Mouse (Mus musculus): ENCODE data around the gene Cbx2. TPM values are rescaled to one million over a fixed set of nuclear protein-coding genes. Genes with fewer than 3 reads are reported as not detected.

Cbx2 gene
- 61.5 and 65.0 TPM in 2 replicates for polyA plus RNA-seq (2014; fragmentation: Nextera tagmentation; extraction: Ambion mirVana)

DNA sequence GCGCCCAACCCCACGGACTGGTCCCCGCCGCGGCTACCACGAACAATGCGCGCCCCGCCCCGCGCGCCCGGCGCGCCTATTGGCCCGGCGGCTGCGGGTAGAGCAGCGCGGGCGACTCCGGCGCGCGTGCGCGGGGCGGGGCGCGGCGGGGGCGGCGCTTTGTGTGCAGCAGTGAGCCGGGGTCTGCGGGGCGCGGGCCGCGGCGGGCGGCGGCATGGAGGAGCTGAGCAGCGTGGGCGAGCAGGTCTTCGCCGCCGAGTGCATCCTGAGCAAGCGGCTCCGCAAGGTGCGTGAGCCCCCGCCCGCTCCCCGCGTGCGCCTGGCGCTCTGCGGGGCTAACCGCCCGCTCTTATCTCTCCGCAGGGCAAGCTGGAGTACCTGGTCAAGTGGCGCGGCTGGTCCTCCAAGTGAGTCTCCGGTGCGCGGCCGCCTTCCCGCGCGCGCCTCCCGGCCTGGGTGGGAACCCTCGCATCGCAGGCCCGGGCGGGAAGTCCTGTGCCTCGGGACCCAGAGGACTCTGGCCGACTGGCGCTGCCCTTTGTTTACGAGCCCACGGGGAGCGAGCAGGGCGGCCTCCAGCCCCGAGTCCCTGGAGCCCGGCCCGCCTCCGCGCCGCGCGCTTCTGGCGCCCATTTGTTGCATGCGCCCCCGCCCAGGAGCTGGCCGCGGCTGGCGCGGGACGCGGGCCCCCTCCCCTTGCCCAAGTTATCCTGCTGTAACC lies at the start of gene Cbx2:
Gene Cbx2, plus strand, starts transcription at position 68 of the 721 bp plus-strand sequence.
- under 1% methylated on average over 56 of the region's 99 CpGs for WGBS
- Histone ChIP-seq H3K4me2 (ENCODE audit: low read depth) (peak within 1 kb of the TSS; percentile 97), H3K4me3 (ENCODE audit: low read depth, low read length) (peak within 1 kb of the TSS; percentile 96), H3K27ac (ENCODE audit: low read depth, low read length) (peak within 1 kb of the TSS; percentile 89), H3K27me3 (ENCODE audit: control insufficient read depth, insufficient read depth, low read length) (no peaks in the 10 kb centered on the region), H3K4me1 (ENCODE audit: control insufficient read depth, insufficient read depth, low read length) (peaks cover 26% of the 10 kb centered on the region), H3K9ac (ENCODE audit: low read length) (peak within 1 kb of the TSS; percentile 97), H3K9me3 (ENCODE audit: control insufficient read depth, low read length) (no peaks in the 10 kb centered on the region), H3K36me3 (ENCODE audit: control insufficient read depth, insufficient read depth, low read length) (peaks cover 13% of the 10 kb centered on the region)
- peak; percentile 95 for ATAC-seq (ENCODE audit: insufficient read depth, low FRiP score, low TSS enrichment)
- peak; percentile 97 for DNase-seq (ENCODE audit: low spot score)

GRCm38 (mm10) chr11:118974340-118974739 lies 48.4 kb upstream of the Cbx2 start:
- ATAC-seq (ENCODE audit: insufficient read depth, low FRiP score, low TSS enrichment) (no peak), DNase-seq (ENCODE audit: low spot score) (no peak)
- Histone ChIP-seq H3K9me3 (ENCODE audit: control insufficient read depth, low read length) (no peaks in the 10 kb centered on the region), H3K4me3 (ENCODE audit: low read depth, low read length) (no peak overlapping the region), H3K27me3 (ENCODE audit: control insufficient read depth, insufficient read depth, low read length) (no peaks in the 10 kb centered on the region), H3K4me2 (ENCODE audit: low read depth) (no peak overlapping the region), H3K27ac (ENCODE audit: low read depth, low read length) (no peak overlapping the region), H3K4me1 (ENCODE audit: control insufficient read depth, insufficient read depth, low read length) (peaks cover 13% of the 10 kb centered on the region), H3K9ac (ENCODE audit: low read length) (no peak overlapping the region), H3K36me3 (ENCODE audit: control insufficient read depth, insufficient read depth, low read length) (no peaks in the 10 kb centered on the region)
- WGBS = 76% methylated on average over 7 of the region's 7 CpGs

DNA sequence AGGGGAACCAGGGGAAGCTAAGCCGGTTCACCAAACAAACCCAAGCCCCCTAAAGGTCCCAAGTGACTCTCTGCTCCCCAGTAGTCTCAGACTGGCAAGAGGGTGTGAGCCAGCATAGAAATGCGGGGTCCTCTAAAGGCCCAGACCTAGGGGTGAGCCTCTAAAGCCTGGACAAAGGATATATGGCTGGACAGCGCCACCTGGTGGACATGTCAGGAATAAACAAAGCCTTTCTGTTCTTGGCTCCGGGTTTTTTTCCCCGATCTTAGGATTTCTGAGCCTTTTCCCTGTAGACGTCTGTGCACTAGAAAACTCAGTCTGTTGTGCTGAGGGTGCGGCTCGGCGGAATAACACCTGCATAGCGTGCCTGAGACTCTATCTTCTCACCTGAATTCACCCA lies 47.3 kb upstream of the Cbx2 start:
- Histone ChIP-seq H3K27ac (ENCODE audit: low read depth, low read length) (no peak overlapping the region), H3K4me2 (ENCODE audit: low read depth) (no peak overlapping the region), H3K27me3 (ENCODE audit: control insufficient read depth, insufficient read depth, low read length) (no peaks in the 10 kb centered on the region), H3K4me3 (ENCODE audit: low read depth, low read length) (no peak overlapping the region), H3K9ac (ENCODE audit: low read length) (no peak overlapping the region), H3K36me3 (ENCODE audit: control insufficient read depth, insufficient read depth, low read length) (no peaks in the 10 kb centered on the region), H3K9me3 (ENCODE audit: control insufficient read depth, low read length) (no peaks in the 10 kb centered on the region), H3K4me1 (ENCODE audit: control insufficient read depth, insufficient read depth, low read length) (peaks cover 13% of the 10 kb centered on the region)
- WGBS = under 1% methylated on average over 10 of the region's 10 CpGs
- no peak for ATAC-seq (ENCODE audit: insufficient read depth, low FRiP score, low TSS enrichment)
- peak; percentile 85 for DNase-seq (ENCODE audit: low spot score)

DNA sequence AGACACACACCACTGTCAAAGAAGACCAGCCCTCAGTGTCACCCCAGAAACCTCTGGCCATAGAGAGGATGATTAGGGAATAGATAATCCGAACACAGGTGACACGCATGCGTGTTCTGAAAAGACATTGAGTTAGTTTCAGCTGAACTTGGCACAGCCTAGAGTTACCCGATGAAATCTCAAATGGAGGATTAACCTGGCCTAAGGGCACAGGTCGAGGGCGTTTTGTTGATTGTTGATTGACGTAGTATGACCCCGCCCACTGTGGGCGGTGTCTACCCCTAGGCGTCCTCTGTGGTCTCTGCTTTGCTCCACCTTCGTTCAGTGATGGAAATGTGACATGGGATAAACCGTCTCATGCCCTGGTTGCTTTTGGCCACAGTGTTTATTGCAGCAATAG lies 46.8 kb upstream of the Cbx2 start:
- WGBS = 17% methylated on average over 12 of the region's 12 CpGs
- DNase-seq (ENCODE audit: low spot score) = no peak
- Histone ChIP-seq H3K4me2 (ENCODE audit: low read depth) (0 out of 2 replicates have a peak overlapping the region, but pooled peaks have one; percentile 4), H3K4me1 (ENCODE audit: control insufficient read depth, insufficient read depth, low read length) (peaks cover 13% of the 10 kb centered on the region), H3K9ac (ENCODE audit: low read length) (no peak overlapping the region), H3K27me3 (ENCODE audit: control insufficient read depth, insufficient read depth, low read length) (no peaks in the 10 kb centered on the region), H3K9me3 (ENCODE audit: control insufficient read depth, low read length) (no peaks in the 10 kb centered on the region), H3K27ac (ENCODE audit: low read depth, low read length) (no peak overlapping the region), H3K36me3 (ENCODE audit: control insufficient read depth, insufficient read depth, low read length) (no peaks in the 10 kb centered on the region), H3K4me3 (ENCODE audit: low read depth, low read length) (no peak overlapping the region)
- ATAC-seq (ENCODE audit: insufficient read depth, low FRiP score, low TSS enrichment) = no peak

GRCm38 (mm10) chr11:118980388-118980787 lies 42.4 kb upstream of the Cbx2 start:
- Histone ChIP-seq H3K4me1 (ENCODE audit: control insufficient read depth, insufficient read depth, low read length) (0 out of 2 replicates have a peak, but pooled peaks cover 4% of the 10 kb centered on the region), H3K9ac (ENCODE audit: low read length) (no peak overlapping the region), H3K27me3 (ENCODE audit: control insufficient read depth, insufficient read depth, low read length) (no peaks in the 10 kb centered on the region), H3K36me3 (ENCODE audit: control insufficient read depth, insufficient read depth, low read length) (no peaks in the 10 kb centered on the region), H3K9me3 (ENCODE audit: control insufficient read depth, low read length) (no peaks in the 10 kb centered on the region), H3K4me2 (ENCODE audit: low read depth) (no peak overlapping the region), H3K4me3 (ENCODE audit: low read depth, low read length) (no peak overlapping the region), H3K27ac (ENCODE audit: low read depth, low read length) (no peak overlapping the region)
- WGBS = 90% methylated on average over 2 of the region's 2 CpGs
- DNase-seq (ENCODE audit: low spot score) (no peak), ATAC-seq (ENCODE audit: insufficient read depth, low FRiP score, low TSS enrichment) (no peak)

DNA sequence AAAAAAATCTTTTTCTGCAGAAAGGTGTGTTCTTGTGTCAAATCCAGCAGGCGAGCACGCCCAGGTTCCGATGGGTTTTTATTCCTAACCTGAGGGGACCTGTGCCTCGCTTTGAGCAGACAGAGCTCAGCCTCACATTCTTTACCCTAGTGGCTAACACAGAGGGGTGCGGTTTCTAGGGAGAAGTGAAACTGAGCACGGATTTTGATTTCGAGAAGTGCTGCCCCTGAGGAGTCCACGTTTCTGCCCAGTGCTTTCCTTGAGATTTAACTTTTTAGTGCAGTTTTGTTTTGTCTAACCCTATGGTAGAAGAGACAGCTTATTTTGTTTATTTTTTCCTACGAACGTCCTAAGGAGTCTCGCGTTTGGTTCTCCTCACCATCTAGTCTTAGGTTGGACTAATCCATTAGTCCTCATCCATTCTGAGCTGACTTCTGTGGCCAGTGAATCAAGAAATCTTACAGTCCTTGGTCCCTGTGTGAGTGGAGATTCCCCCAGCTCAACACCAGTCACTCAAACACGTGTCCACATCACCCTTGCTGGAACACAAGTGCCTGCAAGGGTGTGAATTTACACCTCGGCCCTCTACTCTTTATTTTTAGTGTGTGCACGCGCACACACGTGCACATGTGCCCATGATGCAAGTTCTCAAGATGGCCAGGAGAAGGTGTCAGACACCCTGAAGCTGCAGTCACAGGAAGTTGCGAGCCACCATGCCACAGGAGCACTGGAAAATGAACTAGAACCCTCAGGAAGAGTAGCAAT lies 41.6 kb upstream of the Cbx2 start:
- Histone ChIP-seq H3K9me3 (ENCODE audit: control insufficient read depth, low read length) (no peaks in the 10 kb centered on the region), H3K27me3 (ENCODE audit: control insufficient read depth, insufficient read depth, low read length) (no peaks in the 10 kb centered on the region), H3K4me2 (ENCODE audit: low read depth) (no peak overlapping the region), H3K27ac (ENCODE audit: low read depth, low read length) (no peak overlapping the region), H3K4me1 (ENCODE audit: control insufficient read depth, insufficient read depth, low read length) (0 out of 2 replicates have a peak, but pooled peaks cover 4% of the 10 kb centered on the region), H3K36me3 (ENCODE audit: control insufficient read depth, insufficient read depth, low read length) (no peaks in the 10 kb centered on the region), H3K9ac (ENCODE audit: low read length) (no peak overlapping the region), H3K4me3 (ENCODE audit: low read depth, low read length) (no peak overlapping the region)
- DNase-seq (ENCODE audit: low spot score) (no peak), ATAC-seq (ENCODE audit: insufficient read depth, low FRiP score, low TSS enrichment) (no peak)
- 72% methylated on average over 18 of the region's 18 CpGs for WGBS

- Histone ChIP-seq H3K4me3 (ENCODE audit: low read depth, low read length) (no peak overlapping the region), H3K4me2 (ENCODE audit: low read depth) (no peak overlapping the region), H3K27ac (ENCODE audit: low read depth, low read length) (no peak overlapping the region), H3K9me3 (ENCODE audit: control insufficient read depth, low read length) (no peaks in the 10 kb centered on the region), H3K36me3 (ENCODE audit: control insufficient read depth, insufficient read depth, low read length) (no peaks in the 10 kb centered on the region), H3K27me3 (ENCODE audit: control insufficient read depth, insufficient read depth, low read length) (no peaks in the 10 kb centered on the region), H3K9ac (ENCODE audit: low read length) (no peak overlapping the region), H3K4me1 (ENCODE audit: control insufficient read depth, insufficient read depth, low read length) (0 out of 2 replicates have a peak, but pooled peaks cover 4% of the 10 kb centered on the region)
- ATAC-seq (ENCODE audit: insufficient read depth, low FRiP score, low TSS enrichment) (no peak), DNase-seq (ENCODE audit: low spot score) (no peak)
- WGBS = 57% methylated on average over 12 of the region's 12 CpGs
Observed at GRCm38 (mm10) chr11:118982593-118983113, 40.1 kb upstream of the Cbx2 start.

GRCm38 (mm10) chr11:118985571-118985970 lies 37.2 kb upstream of the Cbx2 start:
- no peaks in the 10 kb centered on the region for H3K27me3 ChIP-seq (ENCODE audit: control insufficient read depth, insufficient read depth, low read length)
- no peaks in the 10 kb centered on the region for H3K9me3 ChIP-seq (ENCODE audit: control insufficient read depth, low read length)
- ATAC-seq (ENCODE audit: insufficient read depth, low FRiP score, low TSS enrichment) = no peak
- no peak overlapping the region for H3K9ac ChIP-seq (ENCODE audit: low read length)
- 0 out of 2 replicates have a peak, but pooled peaks cover 4% of the 10 kb centered on the region for H3K4me1 ChIP-seq (ENCODE audit: control insufficient read depth, insufficient read depth, low read length)
- WGBS = 60% methylated on average over 5 of the region's 5 CpGs
- H3K4me2 ChIP-seq (ENCODE audit: low read depth) = no peak overlapping the region
- no peak overlapping the region for H3K27ac ChIP-seq (ENCODE audit: low read depth, low read length)
- H3K36me3 ChIP-seq (ENCODE audit: control insufficient read depth, insufficient read depth, low read length) = no peaks in the 10 kb centered on the region
- DNase-seq (ENCODE audit: low spot score) = no peak
- H3K4me3 ChIP-seq (ENCODE audit: low read depth, low read length) = no peak overlapping the region

Data from neural tube, embryonic 11.5 days (tissue).